Mouse (Mus musculus): ENCODE results near the gene Gm3404.
A peak's percentile ranks its signal among the peaks of the same experiment; 100 is the strongest.
"Not testable (repeated sequence)": the region's sequence is repeated elsewhere in the genome, so short reads cannot be mapped to it uniquely, and the experiment has no call there.

The Gm3404 gene

GRCm38 (mm10) chr5:146525501-146525900 lies at the start of gene Gm3404:
Gene Gm3404 (plus strand): TSS chr5:146525801.
- not testable (repeated sequence) for DNase-seq

DNA sequence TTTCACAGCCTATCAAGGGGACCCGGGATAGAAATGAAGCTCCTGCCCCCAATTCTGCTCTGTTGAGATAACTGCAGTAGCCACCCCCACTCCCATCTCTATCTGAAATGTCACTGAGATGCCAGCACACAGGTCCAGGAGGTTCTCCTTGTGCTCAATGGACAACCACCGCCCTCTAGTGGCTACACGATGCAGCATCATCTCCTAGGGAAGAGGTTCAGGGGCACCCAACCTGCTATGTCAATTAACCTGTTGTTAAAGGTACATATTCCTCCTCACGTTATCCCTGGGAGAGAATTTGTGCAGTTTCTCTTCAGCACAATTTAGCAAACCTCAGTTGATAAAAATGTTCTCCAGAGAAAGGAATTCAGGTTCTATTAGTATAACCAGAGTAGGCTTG lies 46.0 kb upstream of the Gm3404 start:
- DNase-seq = peak; percentile 20

GRCm38 (mm10) chr5:146481665-146482064 lies 43.9 kb upstream of the Gm3404 start, which contains the start of gene Gm6408:
Gene Gm6408 (plus strand): TSS chr5:146481965.
- DNase-seq = not testable (repeated sequence)

- DNase-seq = not testable (repeated sequence)
Observed at GRCm38 (mm10) chr5:146488959-146489358, 36.6 kb upstream of the Gm3404 start.

- not testable (repeated sequence) for DNase-seq
Observed at GRCm38 (mm10) chr5:146491063-146491462, 34.5 kb upstream of the Gm3404 start, which contains the start of gene Gm6370. Gene Gm6370 (plus strand): TSS chr5:146491363.

- DNase-seq = not testable (repeated sequence)
Observed at GRCm38 (mm10) chr5:146502099-146502498, 23.5 kb upstream of the Gm3404 start, which contains the start of gene 4930449I24Rik. Gene 4930449I24Rik (plus strand): TSS chr5:146502399.

- DNase-seq = not testable (repeated sequence)
Observed at GRCm38 (mm10) chr5:146513823-146514222, 11.8 kb upstream of the Gm3404 start, which contains the start of gene Gm3402. Gene Gm3402 (plus strand): TSS chr5:146514123.

- not testable (repeated sequence) for DNase-seq
Observed at GRCm38 (mm10) chr5:146537347-146537746, 11.7 kb downstream of the Gm3404 start, which contains the start of gene Gm3409. Gene Gm3409 (plus strand): TSS chr5:146537647.

DNA sequence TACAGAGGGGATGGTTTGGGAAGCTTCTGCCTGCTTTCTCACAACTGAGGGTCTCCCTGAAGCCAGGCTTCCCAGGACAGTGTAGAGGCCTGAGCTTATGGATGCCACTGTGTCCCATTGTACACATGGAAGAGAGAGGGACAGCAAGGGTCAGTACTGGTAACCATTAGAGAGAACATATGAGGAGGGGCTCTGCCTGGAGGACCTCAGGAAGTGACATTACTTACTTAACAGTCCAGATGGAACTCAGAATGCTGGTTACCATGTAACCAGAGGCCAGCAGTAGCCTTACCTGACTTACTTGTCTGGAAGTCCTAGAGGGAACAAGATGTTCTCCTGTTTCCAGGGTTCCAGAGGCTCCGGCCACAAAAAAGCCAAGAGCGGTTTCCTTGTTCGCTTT lies 30.2 kb downstream of the Gm3404 start, which contains the start of gene Gm3415:
Gene Gm3415, plus strand, starts transcription at position 301 of the 400 bp plus-strand sequence.
- DNase-seq = not testable (repeated sequence)

DNA sequence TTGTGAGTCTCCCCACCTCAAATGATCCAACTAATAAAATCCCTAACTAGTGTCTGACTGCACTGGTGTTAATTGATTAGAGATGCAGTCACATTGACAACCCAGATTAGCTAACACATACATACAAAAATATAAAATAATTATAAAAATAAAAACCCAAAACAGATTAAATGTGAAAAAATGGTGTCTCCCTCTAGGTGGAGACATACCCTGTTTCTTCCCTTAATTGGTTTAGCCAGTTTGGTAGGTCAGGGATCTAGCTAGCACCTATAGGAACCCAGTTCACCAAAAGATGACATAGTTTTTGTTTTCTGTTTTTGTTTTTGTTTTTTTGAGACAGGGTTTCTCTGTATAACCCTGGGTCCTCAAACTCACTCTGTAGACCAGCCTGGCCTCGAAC lies 38.7 kb downstream of the Gm3404 start:
- DNase-seq = no peak

- peak; percentile 25 for DNase-seq
Observed at GRCm38 (mm10) chr5:146567054-146567453, 41.5 kb downstream of the Gm3404 start.

GRCm38 (mm10) chr5:146570179-146570578 lies 44.6 kb downstream of the Gm3404 start:
- DNase-seq = not testable (repeated sequence)

GRCm38 (mm10) chr5:146571830-146572734 lies 46.5 kb downstream of the Gm3404 start:
- peak; percentile 77 for DNase-seq

GRCm38 (mm10) chr5:146572735-146573042 lies 47.1 kb downstream of the Gm3404 start:
- DNase-seq = peak; percentile 11

GRCm38 (mm10) chr5:146576668-146577067 lies 51.1 kb downstream of the Gm3404 start:
- no peak for DNase-seq
